Mouse (Mus musculus) MEL (cell line): Measurements from ENCODE around the gene Senp6. TPM values are rescaled to one million over a fixed set of nuclear protein-coding genes. Genes with fewer than 3 reads are reported as not detected.

Source experiments
- DNase-seq: peaks from one replicate; pipeline ENCODE4 v3.0.0; 2011; ENCODE audit warnings: low read depth, low spot score
- H3K27ac ChIP-seq: 2 replicates; pipeline ENCODE4 v1.5.1; 2012; ENCODE audit warnings: low read depth, mild to moderate bottlenecking, control low read depth, low read length, moderate library complexity; ENCODE audit not compliant: control insufficient read depth
- H3K27me3 ChIP-seq, 2 experiments: fragments of 150-350 bp in 1 of 2; sonication (generic) in 1 of 2; 2 replicates each; pipeline ENCODE4 v1.6.1; 2012; ENCODE audit warnings: low read length in 2 of 2, mild to moderate bottlenecking in 2 of 2, improper control_type of control experiment in 1 of 2, moderate library complexity in 1 of 2; ENCODE audit not compliant: insufficient read depth in 2 of 2, control insufficient read depth in 1 of 2
- H3K36me3 ChIP-seq, 2 experiments: 2 replicates each; pipeline ENCODE4 v1.6.1; 2012 to 2014; ENCODE audit warnings: low read length in 2 of 2, improper control_type of control experiment in 1 of 2, inconsistent platforms in 1 of 2, mild to moderate bottlenecking in 1 of 2; ENCODE audit not compliant: insufficient read depth in 2 of 2, control insufficient read depth in 1 of 2
- H3K4me1 ChIP-seq, 2 experiments: fragments of 150-350 bp in 1 of 2; sonication (generic) in 1 of 2; 2 replicates each; pipeline ENCODE4 v1.6.1; 2012; ENCODE audit warnings: low read length in 2 of 2, improper control_type of control experiment in 1 of 2, mild to moderate bottlenecking in 1 of 2; ENCODE audit not compliant: insufficient read depth in 2 of 2, control insufficient read depth in 1 of 2
- H3K4me3 ChIP-seq, 2 experiments: fragments of 150-350 bp in 1 of 2; sonication (generic) in 1 of 2; 2 replicates each; pipeline ENCODE4 v1.5.1; 2012; ENCODE audit warnings: low read depth in 2 of 2, low read length in 2 of 2, mild to moderate bottlenecking in 2 of 2, moderate library complexity in 2 of 2, control low read depth in 1 of 2, improper control_type of control experiment in 1 of 2; ENCODE audit not compliant: control insufficient read depth in 1 of 2, insufficient read depth in 1 of 2
- H3K79me2 ChIP-seq: 2 replicates; pipeline ENCODE4 v1.6.1; 2012; ENCODE audit warnings: mild to moderate bottlenecking, low read length, moderate library complexity; ENCODE audit not compliant: control insufficient read depth, poor library complexity, insufficient read depth
- H3K9ac ChIP-seq: 2 replicates; pipeline ENCODE4 v1.6.1; 2012; ENCODE audit warnings: low read depth, mild to moderate bottlenecking, control low read depth, low read length, moderate library complexity; ENCODE audit not compliant: control insufficient read depth, poor library complexity, severe bottlenecking
- H3K9me3 ChIP-seq: fragments of 150-350 bp; sonication (generic); replicated peaks from 2 replicates; pipeline ENCODE4 v1.6.1; 2012; ENCODE audit warnings: mild to moderate bottlenecking, low read length, improper control_type of control experiment, moderate library complexity; ENCODE audit not compliant: insufficient read depth
- BHLHE40 ChIP-seq: IDR thresholded peaks from 2 replicates; pipeline ENCODE4 v1.6.1; 2012; ENCODE audit warnings: low read depth, mild to moderate bottlenecking, inconsistent platforms, low read length, improper control_type of control experiment, borderline replicate concordance
- CHD1 ChIP-seq: IDR thresholded peaks from 2 replicates; pipeline ENCODE4 v1.6.1; 2012; ENCODE audit warnings: low read depth, mild to moderate bottlenecking, inconsistent platforms, low read length, improper control_type of control experiment
- CTCF ChIP-seq, 3 experiments: IDR thresholded peaks in 2 of 3; conservative IDR thresholded peaks in 1 of 3; 2 replicates each; pipeline ENCODE4 v1.5.1; 2011 to 2012; ENCODE audit warnings: low read length in 3 of 3, low read depth in 2 of 3, mild to moderate bottlenecking in 2 of 3, improper control_type of control experiment in 1 of 3, inconsistent platforms in 1 of 3, mixed read lengths in 1 of 3, moderate library complexity in 1 of 3; ENCODE audit not compliant: control insufficient read depth in 1 of 3, insufficient read depth in 1 of 3, poor library complexity in 1 of 3, severe bottlenecking in 1 of 3
- ETS1 ChIP-seq: IDR thresholded peaks from 2 replicates; pipeline ENCODE4 v1.6.1; 2012; ENCODE audit warnings: low read depth, mild to moderate bottlenecking, inconsistent platforms, low read length, improper control_type of control experiment, moderate library complexity
- GABPA ChIP-seq: IDR thresholded peaks from 2 replicates; pipeline ENCODE4 v1.6.1; 2012; ENCODE audit warnings: low read depth, mild to moderate bottlenecking, inconsistent platforms, low read length, improper control_type of control experiment, moderate library complexity
- GATA1 ChIP-seq: IDR thresholded peaks from 2 replicates; pipeline ENCODE4 v1.6.1; 2011; ENCODE audit warnings: low read depth, low read length, improper control_type of control experiment
- HCFC1 ChIP-seq: IDR thresholded peaks from 2 replicates; pipeline ENCODE4 v1.6.1; 2012; ENCODE audit warnings: low read depth, mild to moderate bottlenecking, inconsistent platforms, low read length, improper control_type of control experiment, moderate library complexity
- JUND ChIP-seq: IDR thresholded peaks from 2 replicates; pipeline ENCODE4 v1.6.1; 2011; ENCODE audit warnings: low read depth, mild to moderate bottlenecking, improper control_type of control experiment, low read length
- MAZ ChIP-seq: IDR thresholded peaks from 2 replicates; pipeline ENCODE4 v1.6.1; 2012; ENCODE audit warnings: low read depth, mild to moderate bottlenecking, inconsistent platforms, low read length, improper control_type of control experiment
- MEF2A ChIP-seq: IDR thresholded peaks from 2 replicates; pipeline ENCODE4 v1.6.1; 2014; ENCODE audit warnings: low read depth, mild to moderate bottlenecking, inconsistent platforms, low read length, improper control_type of control experiment; ENCODE audit not compliant: poor library complexity, insufficient replicate concordance, severe bottlenecking; ENCODE audit errors: extremely low read depth
- MXI1 ChIP-seq: IDR thresholded peaks from 2 replicates; pipeline ENCODE4 v1.6.1; 2011; ENCODE audit warnings: mild to moderate bottlenecking, low read depth, low read length, improper control_type of control experiment
- MYC ChIP-seq: IDR thresholded peaks from 2 replicates; pipeline ENCODE4 v1.6.1; 2011; ENCODE audit warnings: low read depth, mild to moderate bottlenecking, low read length, improper control_type of control experiment, moderate library complexity
- NELFE ChIP-seq: IDR thresholded peaks from 2 replicates; pipeline ENCODE4 v1.6.1; 2011; ENCODE audit warnings: low read depth, low read length, improper control_type of control experiment
- POLR2AphosphoS5 ChIP-seq: IDR thresholded peaks from 2 replicates; pipeline ENCODE4 v1.6.1; 2012; ENCODE audit warnings: low read depth, borderline replicate concordance, mild to moderate bottlenecking, inconsistent platforms, low read length, moderate library complexity, mixed read lengths
- RCOR1 ChIP-seq: IDR thresholded peaks from 2 replicates; pipeline ENCODE4 v1.6.1; 2012; ENCODE audit warnings: low read depth, mild to moderate bottlenecking, inconsistent platforms, low read length, improper control_type of control experiment
- SMC3 ChIP-seq: IDR thresholded peaks from 2 replicates; pipeline ENCODE4 v1.6.1; 2011; ENCODE audit warnings: low read depth, low read length, improper control_type of control experiment
- TCF12 ChIP-seq: IDR thresholded peaks from 2 replicates; pipeline ENCODE4 v1.6.1; 2014; ENCODE audit warnings: low read depth, mild to moderate bottlenecking, inconsistent platforms, low read length, improper control_type of control experiment, moderate library complexity
- USF2 ChIP-seq, 2 experiments: IDR thresholded peaks; 2 replicates each; pipeline ENCODE4 v1.6.1; 2011 to 2012; ENCODE audit warnings: improper control_type of control experiment in 2 of 2, low read length in 2 of 2, borderline replicate concordance in 1 of 2, inconsistent platforms in 1 of 2, low read depth in 1 of 2, mild to moderate bottlenecking in 1 of 2; ENCODE audit not compliant: insufficient read depth in 1 of 2
- ZC3H11A ChIP-seq: IDR thresholded peaks from 2 replicates; pipeline ENCODE4 v1.6.1; 2012; ENCODE audit warnings: low read depth, mild to moderate bottlenecking, inconsistent platforms, low read length, improper control_type of control experiment
- ZMIZ1 ChIP-seq: IDR thresholded peaks from 2 replicates; pipeline ENCODE4 v1.6.1; 2012; ENCODE audit warnings: low read depth, mild to moderate bottlenecking, inconsistent platforms, low read length, improper control_type of control experiment, moderate library complexity
- polyA plus RNA-seq, 2 experiments: library from polyadenylated mRNA; stranded (reverse) in 1 of 2; unstranded in 1 of 2; fragments of >175 nt in 1 of 2; fragments of >200 nt in 1 of 2; gene quantifications; 2 replicates each; pipeline versions ENCODE4 v1.2.1 to v1.2.4; 2012; ENCODE audit warnings: low replicate concordance in 2 of 2, low read depth in 1 of 2; ENCODE audit not compliant: insufficient read length in 2 of 2, insufficient read depth in 1 of 2, missing spikeins in 1 of 2
- total RNA-seq: library from RNA; depleted of rRNA; stranded (reverse); fragments of 300-350 nt; gene quantifications from 2 replicates; pipeline ENCODE4 v1.2.3, GENCODE M21; 2012

The Senp6 gene
- total and polyA plus RNA-seq, 3 experiments: 67.0 to 670 (median 71.1) TPM

GRCm38 (mm10) chr9:80089409-80089808, 22.7 kb downstream of the Senp6 start:
- Histone ChIP-seq H3K79me2 (peaks cover 30% of the 10 kb centered on the region), H3K9me3 (no peaks in the 10 kb centered on the region), H3K4me3 (no peak overlapping the region), H3K27me3 (no peaks in the 10 kb centered on the region), H3K9ac (no peak overlapping the region), H3K36me3 (peaks cover 5 to 13% of the 10 kb centered on the region in 2 experiments), H3K4me1 (no peaks in the 10 kb centered on the region; a peak in 2 of 4 replicates)
- no peak for DNase-seq
- no peak for TF ChIP-seq MYC
- no peak for TF ChIP-seq NELFE
- no peak for TF ChIP-seq CHD1
- TF ChIP-seq BHLHE40: no peak
- no peak for TF ChIP-seq USF2 (IDR thresholded peaks at IDR 0.05; ENCODE audit: borderline replicate concordance in 1 of 2, insufficient read depth in 1 of 2, low read depth in 1 of 2, low read length in 2 of 2)
- TF ChIP-seq GATA1: 0 out of 2 replicates have a peak, but pooled peaks have one; percentile 37
- TF ChIP-seq, all 39 proteins: peak for 1
- no peak overlapping the region for H3K27ac ChIP-seq

GRCm38 (mm10) chr9:80096325-80096724, 29.6 kb downstream of the Senp6 start:
- DNase-seq: no peak
- 0 out of 2 replicates have a peak, but pooled peaks cover 1% of the 10 kb centered on the region for H3K79me2 ChIP-seq
- TF ChIP-seq MXI1 (no peak), MYC (no peak), MAZ (no peak), ZC3H11A (no peak), GABPA (no peak), CHD1 (no peak), ZMIZ1 (no peak), HCFC1 (no peak), JUND (no peak), TCF12 (no peak), USF2 (IDR thresholded peaks at IDR 0.05; ENCODE audit: borderline replicate concordance in 1 of 2, insufficient read depth in 1 of 2, low read depth in 1 of 2, low read length in 2 of 2) (no peak), MEF2A (no peak), CTCF (IDR thresholded peaks at IDR 0.05 in 2 of 3, conservative IDR thresholded peaks at IDR 0.05 in 1 of 3; ENCODE audit: control insufficient read depth in 1 of 3, insufficient read depth in 1 of 3, low read depth in 2 of 3, low read length in 3 of 3, poor library complexity in 1 of 3, severe bottlenecking in 1 of 3) (no peak), ETS1 (no peak), SMC3 (no peak), GATA1 (no peak), RCOR1 (no peak), POLR2AphosphoS5 (no peak), BHLHE40 (no peak), NELFE (no peak)
- no peak overlapping the region for H3K27ac ChIP-seq
- H3K9ac ChIP-seq: no peak overlapping the region
- no peaks in the 10 kb centered on the region for H3K9me3 ChIP-seq
- H3K27me3 ChIP-seq: no peaks in the 10 kb centered on the region
- peaks cover 5 to 17% of the 10 kb centered on the region in 2 experiments for H3K36me3 ChIP-seq
- H3K4me3 ChIP-seq: no peak overlapping the region
- H3K4me1 ChIP-seq: no peaks in the 10 kb centered on the region
